Mouse (Mus musculus) midbrain, embryonic 10.5 days (tissue): Measurements from ENCODE around the gene Art2b. TPM values are rescaled to one million over a fixed set of nuclear protein-coding genes. Genes with fewer than 3 reads are reported as not detected.
"Not testable (repeated sequence)": the region's sequence is repeated elsewhere in the genome, so short reads cannot be mapped to it uniquely, and the experiment has no call there.

Source experiments
- DNase-seq: peaks from one replicate; pipeline ENCODE4 v3.0.0-alpha.2; 2017; ENCODE audit warnings: low spot score
- H3K27ac ChIP-seq: fragments of 300-500 bp; sonication (generic); replicated peaks from 2 replicates; pipeline ENCODE4 v1.5.1; 2016; ENCODE audit warnings: mild to moderate bottlenecking
- H3K27me3 ChIP-seq: fragments of 300-500 bp; sonication (generic); 2 replicates; pipeline ENCODE4 v1.6.1; 2016; ENCODE audit warnings: low read depth, mild to moderate bottlenecking; ENCODE audit not compliant: poor library complexity, severe bottlenecking
- H3K36me3 ChIP-seq: fragments of 300-500 bp; sonication (generic); 2 replicates; pipeline ENCODE4 v1.6.1; 2016; ENCODE audit warnings: mild to moderate bottlenecking, moderate library complexity
- H3K4me1 ChIP-seq: fragments of 300-500 bp; sonication (generic); 2 replicates; pipeline ENCODE4 v1.6.1; 2016
- H3K4me3 ChIP-seq: fragments of 300-500 bp; sonication (generic); 2 replicates; pipeline ENCODE4 v1.5.1; 2016; ENCODE audit warnings: mild to moderate bottlenecking, moderate library complexity
- H3K9me3 ChIP-seq: fragments of 300-500 bp; sonication (generic); replicated peaks from 2 replicates; pipeline ENCODE4 v1.6.1; 2016; ENCODE audit warnings: mild to moderate bottlenecking
- WGBS: fragments of 180-500 bp; shearing (Covaris S2); methylation state at CpG from one replicate; pipeline ENCODE4 v1.1.7; 2016; 5-methylcytosine and 5-hydroxymethylcytosine counted together
- polyA plus RNA-seq: library from polyadenylated mRNA; unstranded; fragments of >200 nt; fragmentation: Nextera tagmentation; extraction: Ambion mirVana; gene quantifications from 2 replicates; pipeline ENCODE4 v1.2.1, GENCODE M21; 2016

Art2b gene
- not detected in 2 replicates for polyA plus RNA-seq

DNA sequence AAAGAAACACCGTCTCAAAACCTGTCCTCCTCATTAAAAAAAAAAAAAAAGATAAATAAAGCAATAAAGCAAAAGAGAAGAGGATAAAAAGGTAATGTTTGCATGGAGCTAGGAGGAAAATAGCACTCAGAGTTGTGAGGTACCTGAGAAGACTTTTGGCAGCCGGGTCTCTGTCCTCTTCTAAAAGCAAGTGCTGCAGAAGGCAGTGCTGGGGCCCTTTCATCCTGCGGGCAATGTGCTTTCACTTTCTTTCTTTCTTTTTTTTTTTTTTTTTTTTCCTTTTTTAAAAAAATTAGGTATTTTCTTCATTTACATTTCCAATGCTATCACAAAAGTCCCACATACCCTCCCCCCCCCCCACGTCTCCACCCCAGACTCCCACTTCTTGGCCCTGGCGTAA lies at the start of gene Art2b:
TSS of gene Art2b (minus strand) at position 193 of the 400 bp plus-strand sequence.
- H3K4me1 ChIP-seq: no peaks in the 10 kb centered on the region
- no peak for DNase-seq
- no peaks in the 10 kb centered on the region for H3K36me3 ChIP-seq
- WGBS: 94% methylated on average over 5 of the region's 5 CpGs
- no peak within 1 kb of the TSS for H3K4me3 ChIP-seq
- no peak within 1 kb of the TSS for H3K27ac ChIP-seq
- no peaks in the 10 kb centered on the region for H3K27me3 ChIP-seq
- H3K9me3 ChIP-seq: no peaks in the 10 kb centered on the region

DNA sequence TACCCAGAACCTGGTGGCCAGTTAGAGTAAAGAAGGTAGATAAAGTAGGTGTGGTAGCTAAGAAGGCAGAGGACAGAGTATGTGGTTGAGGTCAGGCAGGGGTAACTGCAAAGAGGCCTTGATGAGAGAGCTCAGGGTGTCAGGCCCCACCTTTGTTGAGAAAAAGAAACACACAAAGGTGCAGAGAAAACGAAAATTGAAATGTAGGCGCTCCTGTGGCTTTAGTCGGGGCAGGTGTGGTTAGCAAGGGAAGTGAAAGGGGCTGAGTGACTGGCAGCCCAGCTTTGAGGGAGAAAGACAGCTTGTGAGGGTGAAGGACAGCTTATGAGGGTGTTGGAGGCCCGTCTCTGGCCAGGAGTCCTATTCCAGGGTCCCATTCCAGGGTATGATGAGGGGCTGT lies 49.1 kb upstream of the Art2b start:
- Histone ChIP-seq H3K36me3 (no peaks in the 10 kb centered on the region), H3K27me3 (no peaks in the 10 kb centered on the region), H3K9me3 (no peaks in the 10 kb centered on the region), H3K4me3 (no peak overlapping the region), H3K27ac (no peak overlapping the region), H3K4me1 (no peaks in the 10 kb centered on the region)
- DNase-seq: no peak
- WGBS: 88% methylated on average over 4 of the region's 4 CpGs

DNA sequence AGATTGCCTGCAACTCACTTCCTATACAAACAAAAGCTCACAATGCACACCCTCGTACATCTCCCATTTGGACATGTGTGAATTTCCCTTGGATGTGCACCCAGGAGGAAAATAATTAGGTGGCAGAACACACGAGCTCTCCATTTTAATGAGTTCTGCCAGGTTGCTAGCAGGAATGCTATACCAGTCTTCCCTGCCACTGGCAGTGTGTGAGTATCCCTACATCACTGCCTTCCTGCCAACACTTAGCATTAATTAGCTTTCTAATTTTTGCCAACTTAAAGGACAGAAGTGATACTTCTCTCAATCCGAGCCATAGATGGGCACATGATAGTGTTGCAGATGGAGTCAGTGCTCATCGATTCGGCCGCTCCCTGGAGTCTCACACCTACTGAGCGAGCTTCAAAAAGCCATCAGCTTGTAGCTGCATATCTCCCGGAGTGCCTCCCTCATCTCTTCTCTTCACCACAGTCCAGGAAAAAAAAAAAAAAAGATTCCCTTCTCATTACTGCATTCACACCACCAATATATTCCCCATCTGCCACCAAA lies 48.3 kb upstream of the Art2b start:
- Histone ChIP-seq H3K4me3 (no peak overlapping the region), H3K27ac (no peak overlapping the region), H3K9me3 (no peaks in the 10 kb centered on the region), H3K4me1 (no peaks in the 10 kb centered on the region), H3K36me3 (no peaks in the 10 kb centered on the region), H3K27me3 (no peaks in the 10 kb centered on the region)
- 77% methylated on average over 8 of the region's 8 CpGs for WGBS
- DNase-seq: no peak

DNA sequence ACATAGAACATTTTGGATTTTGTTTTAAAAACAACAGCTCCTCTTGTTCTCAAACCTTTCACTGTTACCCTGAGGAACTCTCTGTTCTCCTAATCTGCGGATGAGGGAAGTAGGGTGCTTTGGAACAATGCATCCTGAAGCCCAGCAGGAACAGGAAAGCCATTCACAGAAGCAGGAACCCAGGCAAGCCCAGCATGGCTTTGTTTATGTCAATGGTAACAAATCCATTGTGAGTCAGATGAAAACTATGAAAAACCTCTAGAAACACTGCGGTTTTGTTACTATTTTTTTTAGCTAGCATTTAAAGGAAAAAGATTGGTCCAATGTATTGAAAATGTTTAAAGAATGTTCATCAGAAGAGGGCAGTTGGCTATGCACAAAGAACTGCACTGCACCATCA lies 43.1 kb upstream of the Art2b start:
- no peaks in the 10 kb centered on the region for H3K27me3 ChIP-seq
- 55% methylated on average over 2 of the region's 2 CpGs for whole genome bisulfite sequencing
- H3K36me3 ChIP-seq: no peaks in the 10 kb centered on the region
- no peaks in the 10 kb centered on the region for H3K9me3 ChIP-seq
- H3K4me3 ChIP-seq: no peak overlapping the region
- H3K4me1 ChIP-seq: peaks cover 4% of the 10 kb centered on the region
- DNase-seq: no peak
- H3K27ac ChIP-seq: no peak overlapping the region

DNA sequence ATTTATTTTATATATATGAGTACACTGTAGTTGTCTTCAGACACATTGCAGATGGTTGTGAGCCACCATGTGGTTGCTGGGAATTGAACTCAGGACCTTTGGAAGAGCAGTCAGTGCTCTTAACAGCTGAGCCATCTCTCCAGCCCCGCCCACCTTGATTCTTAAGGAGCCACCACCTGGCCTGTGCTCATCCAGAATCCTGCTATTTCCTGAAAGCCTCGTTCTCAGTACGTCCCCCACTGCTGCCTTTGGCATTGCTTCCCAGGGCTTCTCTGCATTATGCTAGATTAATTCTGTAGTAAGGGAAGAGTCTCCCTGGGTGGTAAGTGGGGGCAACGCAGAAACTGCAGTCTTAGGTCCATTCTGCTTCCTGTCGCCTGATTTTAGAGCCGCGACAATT lies 41.8 kb upstream of the Art2b start:
- not testable (repeated sequence) for H3K27ac ChIP-seq, H3K27me3 ChIP-seq, H3K36me3 ChIP-seq, DNase-seq, H3K9me3 ChIP-seq, H3K4me3 ChIP-seq
- 71% methylated on average over 7 of the region's 7 CpGs for WGBS
- peaks cover 12% of the 10 kb centered on the region for H3K4me1 ChIP-seq

DNA sequence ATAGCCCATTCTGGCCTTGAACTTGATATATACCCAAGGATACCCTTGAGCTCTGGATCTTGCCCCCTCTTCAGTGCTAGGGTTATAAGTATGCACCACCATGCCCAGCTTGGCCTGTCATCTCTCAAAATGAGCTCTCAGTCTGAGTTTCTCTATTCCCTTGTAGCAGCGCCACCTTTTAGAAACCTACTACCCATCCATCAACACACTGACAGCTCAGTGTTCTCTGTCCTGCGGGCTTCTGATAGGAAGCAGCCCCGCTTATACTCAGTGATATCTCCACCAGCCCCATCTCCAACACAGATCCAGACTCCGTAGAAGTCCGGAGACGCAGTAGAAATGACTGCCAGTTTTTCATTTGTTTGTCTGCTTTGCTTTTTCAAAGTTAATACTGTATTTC lies 38.9 kb upstream of the Art2b start:
- no peak overlapping the region for H3K4me3 ChIP-seq
- H3K36me3 ChIP-seq: no peaks in the 10 kb centered on the region
- no peaks in the 10 kb centered on the region for H3K27me3 ChIP-seq
- H3K4me1 ChIP-seq: peaks cover 12% of the 10 kb centered on the region
- H3K27ac ChIP-seq: no peak overlapping the region
- WGBS: 89% methylated on average over 6 of the region's 6 CpGs
- H3K9me3 ChIP-seq: no peaks in the 10 kb centered on the region
- no peak for DNase-seq

DNA sequence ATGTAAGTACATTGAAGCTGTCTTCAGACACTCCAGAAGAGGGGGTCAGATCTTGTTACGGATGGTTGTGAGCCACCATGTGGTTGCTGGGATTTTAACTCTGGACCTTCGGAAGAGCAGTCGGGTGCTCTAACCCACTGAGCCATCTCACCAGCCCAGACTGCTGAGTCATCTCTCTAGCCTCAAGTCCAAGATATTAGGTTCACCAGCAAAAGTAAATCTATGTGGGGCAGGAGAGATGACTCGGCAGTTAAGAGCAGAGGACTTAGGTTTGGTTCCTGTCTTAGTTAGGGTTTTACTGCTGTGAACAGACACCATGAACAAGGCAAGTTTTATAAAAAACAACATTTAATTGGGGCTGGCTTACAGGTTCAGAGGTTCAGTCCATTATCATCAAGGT lies 36.5 kb upstream of the Art2b start:
- H3K27me3 ChIP-seq, H3K9me3 ChIP-seq, H3K36me3 ChIP-seq, H3K4me3 ChIP-seq, H3K27ac ChIP-seq, DNase-seq: not testable (repeated sequence)
- 88% methylated on average over 4 of the region's 4 CpGs for WGBS
- peaks cover 12% of the 10 kb centered on the region for H3K4me1 ChIP-seq

DNA sequence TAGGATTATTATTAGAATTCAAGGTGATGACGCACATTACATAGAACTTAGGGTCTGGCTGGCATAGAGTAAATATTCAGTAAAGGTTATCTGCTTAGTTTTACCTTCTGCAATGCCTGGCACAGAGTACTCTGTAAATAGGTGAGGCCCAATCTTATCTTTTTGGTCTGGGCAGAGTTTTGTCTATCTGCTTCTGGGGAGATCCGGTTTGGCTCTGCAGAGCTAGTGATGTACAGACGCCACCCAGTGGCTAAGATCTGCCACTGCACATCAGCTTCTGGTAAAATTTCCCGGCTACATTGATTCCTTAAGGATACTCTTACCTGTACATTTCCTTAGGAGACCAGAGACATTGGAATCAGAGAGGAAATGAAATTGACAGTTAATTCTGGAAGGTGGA lies 35.0 kb upstream of the Art2b start:
- 33% methylated on average over 4 of the region's 4 CpGs for WGBS
- H3K27me3 ChIP-seq: no peaks in the 10 kb centered on the region

DNA sequence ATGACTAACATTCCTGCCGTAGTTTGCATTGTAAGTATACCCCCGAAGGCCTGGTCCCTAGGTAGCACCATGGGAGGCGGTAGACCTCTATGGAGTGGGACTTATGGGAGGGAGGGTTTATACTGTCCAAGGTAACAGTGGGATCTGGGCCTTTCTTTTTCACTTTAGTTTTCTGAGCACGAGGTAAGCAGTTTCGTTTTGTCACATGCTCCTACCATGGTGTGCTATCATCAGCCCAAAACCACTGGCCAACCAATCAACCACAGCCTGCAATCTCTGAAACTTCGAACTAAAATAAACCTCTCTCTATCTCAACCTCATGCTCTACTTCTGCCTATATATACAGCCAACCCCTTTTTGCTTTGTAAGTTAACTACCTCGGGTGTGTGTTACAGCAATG lies 32.9 kb upstream of the Art2b start:
- H3K27me3 ChIP-seq: no peaks in the 10 kb centered on the region
- WGBS: 79% methylated on average over 7 of the region's 7 CpGs
- no peaks in the 10 kb centered on the region for H3K36me3 ChIP-seq

More for the DNA sequence above, 35.0 kb upstream of the Art2b start:
- Histone ChIP-seq H3K4me3 (no peak overlapping the region), H3K4me1 (peaks cover 12% of the 10 kb centered on the region), H3K36me3 (no peaks in the 10 kb centered on the region), H3K27ac (no peak overlapping the region), H3K9me3 (no peaks in the 10 kb centered on the region)
- peak; percentile 41 for DNase-seq

DNA sequence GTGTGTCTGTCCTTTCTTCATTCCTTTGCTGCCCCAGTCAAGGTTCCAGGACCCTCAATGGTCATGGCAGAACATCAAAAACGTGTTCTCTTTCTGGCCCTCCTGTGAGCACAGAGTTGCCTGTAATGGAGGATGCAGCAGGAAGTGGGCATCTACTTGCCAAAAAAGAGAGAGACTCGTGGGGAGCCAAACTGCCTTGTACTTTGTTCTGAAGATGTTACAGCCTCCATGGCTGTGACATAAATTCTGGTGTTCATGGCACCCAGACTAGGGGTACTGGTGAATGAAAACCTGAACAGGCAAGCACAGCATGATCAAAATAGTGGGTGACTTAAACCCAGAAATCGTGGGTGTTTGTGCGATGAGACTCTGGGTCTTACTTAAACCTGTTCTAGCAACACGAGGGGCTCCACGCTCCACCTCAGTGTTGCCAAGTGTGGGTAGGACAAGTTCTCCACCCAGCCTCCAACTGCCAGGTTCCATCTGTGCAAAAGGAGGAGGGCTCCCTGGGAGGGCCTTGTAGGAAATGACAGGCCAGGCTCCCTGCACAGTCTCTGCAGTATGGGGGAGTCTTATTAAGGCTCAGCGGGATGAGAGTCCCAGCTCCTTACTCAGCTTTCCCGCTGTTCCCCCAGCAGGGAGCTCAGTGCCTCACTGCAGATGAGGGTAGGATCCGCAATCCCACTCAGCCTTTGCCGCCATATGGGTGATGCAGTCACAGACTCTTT lies 32.2 kb upstream of the Art2b start:
- WGBS: 68% methylated on average over 10 of the region's 10 CpGs
- Histone ChIP-seq H3K36me3 (no peaks in the 10 kb centered on the region), H3K27ac (no peak overlapping the region), H3K9me3 (no peaks in the 10 kb centered on the region), H3K27me3 (no peaks in the 10 kb centered on the region), H3K4me1 (no peaks in the 10 kb centered on the region), H3K4me3 (no peak overlapping the region)
- DNase-seq: no peak

More for the DNA sequence above, 32.9 kb upstream of the Art2b start:
- DNase-seq: no peak
- H3K4me3 ChIP-seq: no peak overlapping the region
- H3K4me1 ChIP-seq: peaks cover 6% of the 10 kb centered on the region
- H3K9me3 ChIP-seq: no peaks in the 10 kb centered on the region
- no peak overlapping the region for H3K27ac ChIP-seq

DNA sequence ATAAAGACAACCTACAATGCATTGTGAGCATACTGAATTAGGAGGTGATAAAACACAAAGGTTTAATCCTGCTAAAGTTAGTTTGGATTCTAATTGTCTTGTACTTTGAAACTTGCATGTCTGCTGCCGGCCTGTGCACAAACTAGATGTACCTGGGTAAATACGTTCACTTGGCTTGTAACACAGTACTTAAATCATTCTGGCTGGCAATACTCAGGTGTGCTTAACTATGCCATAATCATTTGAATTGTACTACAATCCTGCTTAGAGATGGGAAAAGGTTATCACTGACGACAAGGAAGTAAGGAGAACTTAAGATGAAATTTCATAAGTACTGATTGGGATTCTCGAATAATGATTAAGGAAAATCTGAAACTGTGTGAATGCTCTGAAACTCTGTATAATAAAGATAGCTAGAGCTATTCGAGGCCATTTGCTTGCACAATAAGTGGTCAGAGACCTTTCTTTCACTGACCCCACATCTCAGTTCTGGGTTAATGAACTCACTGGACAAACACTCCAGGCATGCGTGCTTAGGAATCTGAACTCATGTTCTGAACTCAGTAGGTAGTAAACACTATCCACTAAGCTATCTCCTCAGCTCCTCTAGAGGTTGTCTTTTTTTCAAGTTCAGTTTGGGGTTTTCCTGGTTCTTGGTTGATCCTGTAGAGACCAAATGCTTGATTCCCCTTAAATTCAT lies 30.9 kb upstream of the Art2b start:
- 88% methylated on average over 6 of the region's 6 CpGs for WGBS
- Histone ChIP-seq H3K9me3 (no peaks in the 10 kb centered on the region), H3K27ac (no peak overlapping the region), H3K4me1 (no peaks in the 10 kb centered on the region), H3K27me3 (no peaks in the 10 kb centered on the region), H3K4me3 (no peak overlapping the region), H3K36me3 (no peaks in the 10 kb centered on the region)
- no peak for DNase-seq

DNA sequence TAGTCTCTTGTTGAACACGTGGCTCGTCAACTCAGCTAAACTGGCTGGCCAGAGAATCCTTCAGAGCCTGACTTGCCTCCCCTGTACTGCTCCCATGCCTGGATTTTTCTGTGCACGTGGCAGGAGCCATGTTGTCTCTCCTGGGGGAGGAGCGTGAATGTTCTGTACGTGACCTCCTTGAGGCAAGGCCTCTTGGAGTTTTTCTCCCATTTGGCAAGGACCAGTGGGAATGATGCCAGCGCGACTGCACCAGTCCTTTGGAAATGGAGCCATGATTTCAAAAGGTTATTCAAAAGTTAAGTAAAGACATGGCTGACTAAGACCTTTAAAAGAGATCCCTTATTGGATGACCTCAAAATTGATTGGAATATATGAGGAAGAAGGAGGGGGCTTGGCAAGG lies 30.0 kb upstream of the Art2b start:
- DNase-seq: no peak
- no peaks in the 10 kb centered on the region for H3K4me1 ChIP-seq
- no peaks in the 10 kb centered on the region for H3K27me3 ChIP-seq
- no peaks in the 10 kb centered on the region for H3K9me3 ChIP-seq
- whole genome bisulfite sequencing: 83% methylated on average over 7 of the region's 7 CpGs
- no peaks in the 10 kb centered on the region for H3K36me3 ChIP-seq
- no peak overlapping the region for H3K27ac ChIP-seq
- no peak overlapping the region for H3K4me3 ChIP-seq
